Comparison of ENCODE assay signal across 23 mouse cellular contexts in the genomic region with DNA sequence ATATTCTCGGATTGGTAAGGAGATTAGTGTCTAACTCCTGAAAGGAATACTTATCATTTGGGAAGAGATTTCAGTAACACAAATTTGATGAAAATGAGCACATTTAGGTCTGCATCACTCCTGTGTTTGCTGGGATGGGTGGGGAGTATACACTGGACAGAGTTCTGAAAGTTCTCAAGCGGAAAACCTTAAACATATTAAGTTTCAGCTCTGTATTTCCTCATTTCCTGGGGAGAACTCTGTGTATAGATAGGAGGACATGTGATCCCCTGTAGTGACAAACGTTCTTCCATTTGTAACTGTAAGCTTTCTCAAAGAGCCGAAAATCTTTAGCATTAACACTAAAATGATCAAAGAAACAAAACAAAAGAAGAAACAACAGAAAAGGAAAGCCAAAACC.
A peak's percentile ranks its signal among the peaks of the same experiment; 100 is the strongest.
DNase-seq lines count a peak whose midpoint lies in the region; ATAC-seq and TF ChIP-seq lines count a peak whose summit lies in the region.
"Had no signal": no experiment of that assay in that cellular context is flagged by ENCODE, and none has a peak within 500 bp of the region (broad histone marks: within the 10 kb centered on the region; RNA-seq: fewer than 3 reads in every experiment).

No protein-coding gene starts in this region.

- H3K4me1 ChIP-seq in kidney, embryonic 16.5 days (ENCODE audit: insufficient read depth, low read length): 0 out of 2 replicates have a peak, but pooled peaks cover 3% of the 10 kb centered on the region
- H3K4me1 ChIP-seq in CH12.LX (ENCODE audit: control insufficient read depth in 1 of 2, insufficient read depth in 2 of 2): peaks cover 14 to 39% of the 10 kb centered on the region in 2 experiments
- H3K4me1 ChIP-seq in lung, adult 2 months (ENCODE audit: control insufficient read depth, insufficient read depth, low read length): no peaks in the 10 kb centered on the region; the same call in 1 of the 2 replicates
- H3K4me1 ChIP-seq: forebrain, embryonic 10.5 days; forebrain, embryonic 13.5 days; hindbrain, embryonic 12.5 days; hindbrain, embryonic 15.5 days had no signal

- no peak overlapping the region for H3K4me3 ChIP-seq in kidney, embryonic 16.5 days (ENCODE audit: low read length)
- H3K4me3 ChIP-seq in CH12.LX (replicated peaks in 1 of 3; ENCODE audit: low read depth in 2 of 3, low read length in 2 of 3, poor library complexity in 1 of 3): no peak overlapping the region
- H3K4me3 ChIP-seq in lung, adult 2 months (replicated peaks; ENCODE audit: extremely low read depth, low read depth, low read length): no peak overlapping the region
- H3K4me3 ChIP-seq: forebrain, embryonic 10.5 days; forebrain, embryonic 13.5 days; hindbrain, embryonic 12.5 days; hindbrain, embryonic 15.5 days had no signal

- in situ Hi-C loops in CH12.LX (cut with MboI; ENCODE audit: low pct_ligation_motif_present, low pct_unique_long_range_greater_than_20kb, low sequenced_read_pairs): no loop called here

- 29% methylated on average over 4 of the region's 4 CpGs for WGBS in kidney, embryonic 16.5 days
- WGBS in lung, adult 2 months: 44% methylated on average over 4 of the region's 4 CpGs

- H3K4me2 ChIP-seq in kidney, embryonic 16.5 days (replicated peaks; ENCODE audit: low read depth, low read length): no peak overlapping the region
- H3K4me2 ChIP-seq in CH12.LX (ENCODE audit: insufficient read depth, low read depth, poor library complexity, severe bottlenecking): peak overlapping the region; percentile 8; the same call in 1 of the 2 replicates
- H3K4me2 ChIP-seq: forebrain, embryonic 13.5 days; heart, embryonic 11.5 days; hindbrain, embryonic 12.5 days; hindbrain, embryonic 15.5 days had no signal

- H3K79me2 ChIP-seq in CH12.LX (replicated peaks; ENCODE audit: control insufficient read depth, extremely low read depth, insufficient read depth, poor library complexity, severe bottlenecking): no peaks in the 10 kb centered on the region

- peak; percentile 63; the same call in 1 of the 2 replicates for ATAC-seq in kidney, embryonic 16.5 days (ENCODE audit: low FRiP score, low TSS enrichment)
- peak; percentile 51 for ATAC-seq in granulocyte monocyte progenitor cell, adult 5-6 weeks (replicated peaks; ENCODE audit: poor library complexity, severe bottlenecking)
- ATAC-seq in megakaryocyte progenitor cell, adult 5-6 weeks (replicated peaks; ENCODE audit: poor library complexity): peak; percentile 32
- ATAC-seq: forebrain, embryonic 13.5 days; forebrain, embryonic 16.5 days; Patski had no signal

- no peaks in the 10 kb centered on the region for H3K27me3 ChIP-seq in kidney, embryonic 16.5 days (ENCODE audit: insufficient read depth, low read length)
- H3K27me3 ChIP-seq in CH12.LX (replicated peaks): no peaks in the 10 kb centered on the region
- H3K27me3 ChIP-seq: forebrain, embryonic 13.5 days; hindbrain, embryonic 12.5 days; hindbrain, embryonic 15.5 days; Patski had no signal

- TF ChIP-seq POLR2A in CH12.LX (IDR thresholded peaks at IDR 0.05; ENCODE audit: low read depth, low read length): no peak
- TF ChIP-seq POLR2A in lung, adult 2 months (IDR thresholded peaks at IDR 0.05; ENCODE audit: borderline replicate concordance, extremely low read depth, low read depth, low read length): no peak

- no peak overlapping the region for H3K27ac ChIP-seq in kidney, embryonic 16.5 days (ENCODE audit: low read length)
- H3K27ac ChIP-seq in CH12.LX (ENCODE audit: insufficient read depth, low read depth): no peak overlapping the region
- H3K27ac ChIP-seq: forebrain, embryonic 10.5 days; forebrain, embryonic 13.5 days; hindbrain, embryonic 12.5 days; hindbrain, embryonic 15.5 days had no signal

- DNase-seq in kidney, adult 18-20 months: no peak
- DNase-seq in CH12.LX (ENCODE audit: extremely low read depth): peak; percentile 26
- no peak for DNase-seq in right cerebral cortex, postnatal 10 days (ENCODE audit: low spot score in 2 of 2)
- no peak for DNase-seq in lung, adult 2 months
- no peak for DNase-seq in cerebellum, adult 11-12 months
- DNase-seq: adrenal gland, postnatal 10 days; adrenal gland, postnatal 36 days; cerebellum, adult 2 months; cerebellum, adult 9-11 months; cerebellum, postnatal 25 days; gastrocnemius, postnatal 10 days; gastrocnemius, postnatal 36 days had no signal

- no peak for TF ChIP-seq CTCF in CH12.LX (conservative IDR thresholded peaks at IDR 0.05 in 1 of 2, IDR thresholded peaks at IDR 0.05 in 1 of 2; ENCODE audit: low read depth in 2 of 2, low read length in 2 of 2)
- TF ChIP-seq CTCF in lung, adult 2 months (IDR thresholded peaks at IDR 0.05; ENCODE audit: insufficient read depth, low read length): no peak

- H3K9me3 ChIP-seq in kidney, embryonic 16.5 days (ENCODE audit: low read length): no peaks in the 10 kb centered on the region
- no peaks in the 10 kb centered on the region for H3K9me3 ChIP-seq in CH12.LX (replicated peaks; ENCODE audit: low read length)
- H3K9me3 ChIP-seq: forebrain, embryonic 10.5 days; forebrain, embryonic 13.5 days; hindbrain, embryonic 12.5 days; hindbrain, embryonic 15.5 days had no signal

- H3K9ac ChIP-seq in kidney, embryonic 16.5 days (replicated peaks; ENCODE audit: low read length): no peak overlapping the region
- no peak overlapping the region; the same call in 1 of the 2 replicates for H3K9ac ChIP-seq in CH12.LX (ENCODE audit: insufficient read depth, low read depth)
- H3K9ac ChIP-seq: forebrain, embryonic 13.5 days; hindbrain, embryonic 12.5 days; hindbrain, embryonic 15.5 days had no signal

- TF ChIP-seq EP300 in CH12.LX (IDR thresholded peaks at IDR 0.05; ENCODE audit: low read length): peak; percentile 56

- no peak for TF ChIP-seq RAD21 in CH12.LX (IDR thresholded peaks at IDR 0.05; ENCODE audit: low read depth, low read length)

- dilution Hi-C loops in CH12.LX (cut with MboI; ENCODE audit: extremely low pct_ligation_motif_present, extremely low pct_unique_long_range_greater_than_20kb, low sequenced_read_pairs): no loop called here

- no peaks in the 10 kb centered on the region for H3K36me3 ChIP-seq in kidney, embryonic 16.5 days (ENCODE audit: insufficient read depth, low read length)
- H3K36me3 ChIP-seq in CH12.LX (replicated peaks in 1 of 2; ENCODE audit: control insufficient read depth in 1 of 2, insufficient read depth in 1 of 2, low read length in 1 of 2): no peaks in the 10 kb centered on the region
- H3K36me3 ChIP-seq: forebrain, embryonic 10.5 days; G1E; hindbrain, embryonic 12.5 days; hindbrain, embryonic 15.5 days had no signal

TF ChIP-seq in CH12.LX, 34 proteins besides CTCF, POLR2A, EP300 and RAD21:
- TF ChIP-seq IRF4 (IDR thresholded peaks at IDR 0.05; ENCODE audit: low read depth, low read length) (peak; percentile 40; the same call in 1 of the 2 replicates), RCOR1 (conservative IDR thresholded peaks at IDR 0.05; ENCODE audit: low read depth, low read length) (no peak)
